Mouse (Mus musculus) layer of hippocampus, adult 18-20 months (tissue): ENCODE measurements at regions not wholly inside any gene's neighbourhood (a gene's known extent, or its start where the extent isn't known, plus 50 kb on each side); places are given as distances from the start of the nearest gene placed in this dataset.
"Not testable (repeated sequence)": the region's sequence is repeated elsewhere in the genome, so short reads cannot be mapped to it uniquely, and the experiment has no call there.

ENCODE experiments used
- DNase-seq, 2 experiments: peaks; one replicate each; pipeline ENCODE4 v3.0.0; 2022; ENCODE audit warnings: low spot score in 2 of 2

DNA sequence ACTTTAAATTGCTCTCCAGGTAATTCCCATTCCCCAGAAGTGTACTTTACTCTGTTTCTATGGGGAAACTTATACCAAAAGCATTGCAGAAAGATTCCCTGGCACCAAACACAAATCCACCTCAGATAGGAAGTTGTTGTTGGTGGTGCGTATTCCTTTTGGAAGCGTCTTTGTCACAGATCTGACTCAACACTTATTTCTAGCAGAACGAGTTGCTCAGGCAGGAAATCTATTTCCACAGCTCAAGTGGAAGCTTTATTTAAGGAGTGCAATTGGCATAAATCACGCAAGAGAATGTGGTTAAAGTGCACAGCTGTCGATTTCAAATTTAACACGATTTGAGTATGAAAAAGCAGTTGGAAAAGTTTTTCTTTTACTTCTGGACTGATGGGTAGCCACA, 436.9 kb upstream of the Ghitm start:
- DNase-seq = peak in 1 of 2 experiments; percentile 3

GRCm38 (mm10) chr14:37558258-37558657, 423.2 kb upstream of the Ghitm start:
- no peak for DNase-seq

DNA sequence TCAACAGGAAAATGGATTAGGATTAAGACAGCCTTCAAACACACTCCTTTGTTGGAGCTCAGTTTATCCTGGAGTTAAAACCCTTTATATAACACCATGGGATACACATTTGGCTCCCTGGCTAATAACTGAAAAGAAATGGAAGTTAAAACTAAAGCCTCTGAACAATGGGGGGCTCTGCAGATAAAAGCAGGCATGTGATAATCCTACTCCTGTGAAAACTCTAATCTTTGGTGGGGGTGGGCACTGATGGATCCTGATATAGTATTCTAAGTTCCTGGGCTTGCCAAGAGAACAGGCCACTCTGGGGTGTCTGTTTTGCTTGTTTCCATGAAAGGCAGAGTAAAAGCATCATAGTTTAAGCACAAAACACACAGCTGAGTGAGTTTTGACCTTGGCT, 388.5 kb upstream of the Ghitm start:
- no peak for DNase-seq

- not testable (repeated sequence) for DNase-seq
These were observed 385.6 kb upstream of the Ghitm start for GRCm38 (mm10) chr14:37520631-37521030.

DNA sequence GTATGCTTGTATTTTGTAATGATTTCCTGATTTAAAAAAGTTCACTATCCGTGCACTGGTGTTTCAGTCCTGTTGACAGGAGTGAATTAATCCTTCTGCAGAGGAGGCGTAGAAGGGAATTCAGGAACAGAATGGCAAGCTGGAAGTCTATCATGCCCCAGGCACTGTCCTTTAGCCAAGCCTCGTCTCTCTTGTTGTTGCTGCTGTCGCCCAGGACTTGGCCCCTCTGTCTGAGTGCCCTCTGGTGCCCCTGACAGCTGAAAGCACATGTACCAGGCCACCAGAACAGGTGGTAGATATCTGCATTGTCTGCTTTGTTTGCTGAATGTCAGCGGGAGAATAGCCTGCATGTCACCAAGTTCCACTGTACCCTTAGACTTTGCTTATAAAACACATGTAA, 370.2 kb upstream of the Ghitm start:
- DNase-seq = no peak

DNA sequence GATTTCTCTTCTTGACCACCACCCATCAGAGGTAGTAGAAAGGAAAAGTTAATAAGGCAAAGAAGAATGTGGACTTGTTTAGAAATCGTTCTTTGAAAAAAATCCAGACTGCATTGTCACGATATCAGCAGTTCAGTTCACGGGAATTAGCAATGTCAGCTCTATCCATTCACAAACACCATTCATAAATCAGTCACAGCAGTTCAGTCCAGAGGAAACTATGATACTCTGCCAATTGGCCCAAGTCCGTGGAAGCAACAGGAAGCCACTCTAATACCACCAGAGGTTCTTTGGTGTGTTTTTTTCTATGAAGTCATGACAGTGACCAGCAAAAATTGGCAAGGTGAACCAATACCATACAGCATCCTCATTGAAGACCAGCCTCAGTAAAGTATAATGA, 355.6 kb upstream of the Ghitm start:
- no peak for DNase-seq

GRCm38 (mm10) chr14:37485292-37485691, 350.2 kb upstream of the Ghitm start:
- DNase-seq = no peak

DNA sequence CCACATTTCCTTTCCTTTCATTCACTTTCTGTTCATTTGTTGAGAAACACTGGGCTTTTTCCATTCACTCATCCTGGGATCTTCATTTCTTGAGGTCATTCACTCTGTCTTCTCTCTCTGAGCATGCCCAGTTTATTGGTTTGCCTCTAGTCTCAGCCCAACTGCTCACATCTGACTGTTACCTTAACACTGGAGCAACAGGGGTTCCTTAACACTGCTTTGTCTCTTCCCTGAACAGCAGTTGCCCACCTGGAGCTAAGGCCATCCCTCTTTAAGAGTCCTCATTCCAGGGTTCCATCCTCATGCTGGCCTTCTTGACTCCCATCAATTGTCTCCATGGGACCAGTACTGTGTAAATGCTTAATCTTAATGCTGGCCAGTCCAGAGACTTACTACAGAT, 342.5 kb upstream of the Ghitm start:
- no peak for DNase-seq

GRCm38 (mm10) chr14:37468711-37469110, 333.6 kb upstream of the Ghitm start:
- peak; percentile 2 to 23 for DNase-seq

- no peak for DNase-seq
These were observed 305.8 kb upstream of the Ghitm start for GRCm38 (mm10) chr14:37440874-37441273.

DNA sequence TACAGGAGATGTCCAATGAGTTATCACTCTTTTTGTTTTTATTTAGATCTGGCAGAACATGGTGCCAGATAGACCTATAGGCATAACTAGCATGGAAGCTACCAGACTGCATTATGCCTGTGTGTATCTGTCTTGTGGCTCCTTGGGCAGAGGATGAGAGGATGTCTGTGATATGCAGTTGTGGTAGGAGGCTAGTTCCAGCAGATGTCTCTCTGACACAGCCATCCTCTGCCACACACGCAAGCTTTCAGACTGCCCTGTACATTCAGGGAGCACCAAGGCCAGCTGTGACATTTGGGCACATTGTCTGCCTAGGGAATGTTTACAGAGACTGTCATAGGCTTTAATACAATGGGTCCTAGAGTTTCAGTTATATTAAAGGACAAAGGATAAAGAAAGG, 295.6 kb upstream of the Ghitm start:
- DNase-seq = no peak

DNA sequence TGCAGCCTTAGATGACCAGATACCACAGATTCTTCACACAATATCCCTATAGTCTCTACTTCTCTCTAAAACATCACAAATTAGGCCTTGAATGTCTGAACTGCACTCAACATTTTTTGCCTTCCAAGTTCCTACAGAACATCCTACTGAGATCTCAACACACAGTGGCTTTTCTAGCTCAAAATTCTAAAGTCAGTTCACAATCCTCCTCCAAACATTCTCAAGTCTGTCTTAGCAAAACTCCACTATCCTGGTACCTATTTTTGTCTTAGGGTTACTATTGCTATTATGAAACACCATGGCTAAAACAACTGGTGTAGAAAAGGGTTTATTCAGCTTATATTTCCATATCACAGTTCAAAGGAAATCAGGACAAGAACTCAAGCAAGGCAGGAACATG, 290.4 kb upstream of the Ghitm start:
- no peak for DNase-seq

DNA sequence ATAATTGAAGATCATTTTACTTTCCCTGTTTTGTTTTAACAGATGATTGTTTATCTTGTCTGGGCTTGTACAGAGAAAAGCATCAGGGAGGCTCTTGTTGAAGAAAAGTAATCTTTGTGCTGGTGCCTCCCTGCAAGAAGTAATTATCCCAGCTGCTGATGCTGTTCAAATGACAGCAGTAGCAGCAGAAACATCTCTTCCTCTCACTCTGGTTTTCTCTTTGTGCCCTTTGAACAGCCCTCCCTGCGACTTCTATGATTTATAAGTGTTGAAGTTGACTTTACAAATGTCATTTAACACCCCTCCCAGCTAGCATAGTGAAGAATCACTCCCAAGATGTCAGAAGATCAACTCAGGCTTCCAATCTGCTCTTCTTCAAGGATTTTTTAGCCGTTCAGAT, 286.5 kb upstream of the Ghitm start:
- DNase-seq = no peak

DNA sequence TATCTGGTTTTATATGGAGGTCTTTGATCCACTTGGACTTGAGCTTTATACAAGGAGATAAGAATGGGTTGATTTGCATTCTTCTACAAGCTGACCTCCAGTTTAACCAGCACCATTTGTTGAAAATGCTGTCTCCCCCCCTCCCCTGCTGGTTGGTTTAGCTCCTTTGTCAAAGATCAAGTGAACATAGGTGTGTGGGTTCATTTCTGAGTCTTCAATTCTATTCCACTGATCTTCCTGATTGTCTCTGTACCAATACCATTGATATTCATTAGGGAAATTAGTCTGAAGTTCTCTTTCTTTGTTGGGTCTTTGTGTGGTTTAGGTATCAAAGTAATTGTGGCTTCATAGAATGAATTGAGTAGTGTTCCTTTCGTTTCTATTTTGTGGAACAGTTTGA, 277.5 kb upstream of the Ghitm start:
- DNase-seq = not testable (repeated sequence)

DNA sequence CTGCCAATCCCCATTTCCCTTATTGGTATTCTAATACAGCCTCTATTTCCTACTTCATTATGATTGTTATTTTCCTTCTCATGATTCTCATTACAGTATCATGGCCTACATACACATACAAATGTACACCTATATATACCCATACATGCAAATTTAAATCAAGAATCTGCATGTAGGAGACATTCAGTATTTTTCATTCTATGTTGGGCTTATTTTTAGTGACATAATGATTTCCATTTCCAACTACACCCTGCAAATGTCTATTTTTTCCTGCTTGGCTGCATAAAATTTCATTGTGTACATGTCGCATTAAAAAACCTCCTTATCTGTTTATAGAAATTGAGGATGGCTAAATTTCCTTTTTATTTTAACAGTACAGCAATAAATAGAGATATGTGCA, 236.9 kb upstream of the Ghitm start:
- DNase-seq = no peak

DNA sequence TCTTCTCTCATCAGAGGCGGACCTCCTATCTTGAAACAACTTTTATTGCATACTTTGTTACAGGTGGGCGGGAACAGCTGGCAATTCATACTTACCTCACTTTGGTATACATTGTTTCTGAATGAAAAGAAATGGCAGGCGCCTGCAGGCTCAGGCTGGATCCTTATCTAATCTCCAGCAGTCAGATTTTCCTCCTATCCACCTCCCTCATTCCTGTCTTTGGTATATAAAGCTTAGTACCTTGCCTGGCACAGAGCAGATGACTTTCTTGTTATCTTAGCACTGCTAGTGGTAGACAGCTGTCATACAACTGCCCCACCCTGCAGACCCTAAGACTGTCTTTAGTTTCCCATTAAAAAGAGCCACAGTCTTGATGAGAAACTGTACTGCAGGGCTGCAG, 226.8 kb upstream of the Ghitm start:
- DNase-seq = no peak

DNA sequence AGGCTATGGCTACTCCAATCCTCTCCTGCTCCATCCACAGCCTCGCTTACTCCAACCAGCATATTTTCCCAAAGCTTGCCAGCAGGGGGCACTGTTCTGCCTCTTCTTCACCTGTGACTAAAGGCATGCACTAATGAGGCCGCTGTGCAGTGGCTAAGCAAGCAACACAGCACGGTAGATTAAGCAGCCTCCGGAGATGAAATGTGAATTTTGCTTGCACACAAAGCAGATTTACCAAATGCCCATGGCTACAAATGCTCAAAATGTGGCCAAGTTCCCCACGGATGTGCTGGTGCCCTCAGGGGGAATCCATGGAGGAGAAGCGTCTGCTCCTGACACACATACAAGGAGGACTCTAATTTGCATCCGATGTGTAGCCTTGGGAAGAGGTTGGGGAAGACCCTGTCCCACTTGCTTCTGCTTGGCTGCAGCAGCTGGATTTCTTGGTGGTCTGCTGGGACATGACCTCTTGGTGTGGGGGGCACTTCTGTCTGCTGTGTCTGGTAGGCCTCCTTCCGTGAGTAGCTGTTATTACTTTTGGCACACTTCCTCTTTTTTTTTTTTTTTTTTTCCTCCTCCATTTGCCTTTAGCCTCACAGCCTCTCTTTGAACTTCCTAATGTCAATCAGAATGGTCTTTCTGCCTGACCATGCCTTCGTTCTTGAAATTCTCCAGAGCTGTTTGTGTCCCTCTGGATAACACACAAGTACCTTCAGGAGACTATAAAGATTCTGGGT, 221.1 kb upstream of the Ghitm start:
- DNase-seq = peak; percentile 66 to 88

GRCm38 (mm10) chr14:37323392-37323791, 188.3 kb upstream of the Ghitm start:
- DNase-seq = no peak

DNA sequence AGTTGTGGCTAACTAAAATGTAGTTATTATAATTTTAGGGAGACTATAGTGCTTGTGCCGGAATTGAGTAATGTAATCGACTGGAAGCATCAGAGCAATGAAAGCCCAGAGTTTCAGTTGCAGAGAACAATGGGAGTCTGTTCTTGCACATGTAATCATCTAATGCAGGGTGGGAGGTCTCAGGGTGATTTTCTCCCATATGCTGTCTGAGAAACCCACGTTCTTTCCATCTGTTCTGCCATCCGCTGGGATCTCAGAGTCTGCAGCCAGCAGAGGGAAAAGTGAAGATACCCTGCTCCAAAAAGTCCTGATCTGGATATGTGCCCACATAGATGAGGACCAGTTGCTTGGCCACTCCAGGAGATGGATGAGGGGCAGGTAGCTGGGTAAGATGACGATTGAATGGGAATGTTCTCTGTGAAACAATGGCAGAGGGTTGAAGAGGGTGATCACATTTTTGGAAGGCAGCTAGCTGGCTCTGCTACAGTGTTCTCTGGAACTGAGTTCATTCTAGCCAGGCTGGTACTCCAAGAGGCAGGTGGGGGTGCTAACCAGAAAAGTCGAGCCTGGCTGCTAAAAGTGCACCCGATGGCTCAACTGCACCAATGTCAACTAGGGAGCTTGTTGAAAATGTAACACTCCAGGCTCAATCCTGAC, 180.3 kb upstream of the Ghitm start:
- DNase-seq = peak; percentile 52 to 83

DNA sequence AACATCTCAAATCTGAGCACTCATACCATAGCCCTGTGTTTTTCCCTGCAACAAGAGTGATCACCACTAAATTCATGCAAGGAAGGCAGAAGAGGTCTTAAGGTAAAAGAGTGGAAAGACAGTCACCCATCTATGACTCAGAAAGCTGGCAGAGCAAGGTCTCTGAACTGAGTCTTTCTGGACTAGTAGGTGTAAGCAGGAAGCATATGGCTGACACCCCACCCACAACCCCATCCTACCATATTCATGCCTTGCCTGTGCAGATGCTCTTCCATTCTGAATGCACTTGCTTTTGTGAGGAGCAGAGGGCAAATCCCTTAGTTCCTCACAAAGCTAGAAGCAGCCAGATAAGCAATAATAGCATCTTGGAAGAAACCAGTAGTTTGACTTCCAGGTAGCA, 178.8 kb upstream of the Ghitm start:
- peak in 1 of 2 experiments; percentile 50 for DNase-seq

- no peak for DNase-seq
These were observed 177.8 kb upstream of the Ghitm start for GRCm38 (mm10) chr14:37312887-37313286.

- DNase-seq = no peak
These were observed 171.7 kb upstream of the Ghitm start for GRCm38 (mm10) chr14:37306622-37307274.

- no peak for DNase-seq
These were observed 163.6 kb upstream of the Ghitm start for GRCm38 (mm10) chr14:37298631-37299030.
